Mouse (Mus musculus) hindbrain, embryonic 16.5 days (tissue): ENCODE measurements around the gene Ctdsp1. TPM values are rescaled to one million over a fixed set of nuclear protein-coding genes. Genes with fewer than 3 reads are reported as not detected.

ENCODE experiments used
- ATAC-seq: fragments of 200-750 bp; cut with Nextera tagmentation; 2 replicates; pipeline ENCODE4 v1.8.0; 2017; ENCODE audit warnings: moderate TSS enrichment, moderate library complexity
- H3K27ac ChIP-seq: fragments of 300-500 bp; sonication (generic); 2 replicates; pipeline ENCODE4 v1.5.1; 2014; ENCODE audit warnings: low read depth, mild to moderate bottlenecking, control low read depth, low read length, moderate library complexity
- H3K27me3 ChIP-seq: fragments of 300-500 bp; sonication (generic); replicated peaks from 2 replicates; pipeline ENCODE4 v1.6.1; 2014; ENCODE audit warnings: low read length; ENCODE audit not compliant: control insufficient read depth, insufficient read depth
- H3K36me3 ChIP-seq: fragments of 300-500 bp; sonication (generic); 2 replicates; pipeline ENCODE4 v1.6.1; 2014; ENCODE audit warnings: mild to moderate bottlenecking, low read length, moderate library complexity, mixed read lengths; ENCODE audit not compliant: control insufficient read depth, insufficient read depth
- H3K4me1 ChIP-seq: fragments of 300-500 bp; sonication (generic); 2 replicates; pipeline ENCODE4 v1.6.1; 2014; ENCODE audit warnings: low read depth, low read length; ENCODE audit not compliant: control insufficient read depth, insufficient read depth
- H3K4me2 ChIP-seq: fragments of 300-500 bp; sonication (generic); 2 replicates; pipeline ENCODE4 v1.6.1; 2014; ENCODE audit warnings: mild to moderate bottlenecking, low read length, control low read depth, moderate library complexity
- H3K4me3 ChIP-seq: fragments of 300-500 bp; sonication (generic); 2 replicates; pipeline ENCODE4 v1.5.1; 2014; ENCODE audit warnings: mild to moderate bottlenecking, low read length, control low read depth, moderate library complexity
- H3K9ac ChIP-seq: fragments of 300-500 bp; sonication (generic); 2 replicates; pipeline ENCODE4 v1.6.1; 2014; ENCODE audit warnings: low read depth, mild to moderate bottlenecking, control low read depth, low read length, moderate library complexity
- H3K9me3 ChIP-seq: fragments of 300-500 bp; sonication (generic); 2 replicates; pipeline ENCODE4 v1.6.1; 2014; ENCODE audit warnings: mild to moderate bottlenecking, low read length, moderate library complexity; ENCODE audit not compliant: control insufficient read depth
- WGBS: fragments of 180-500 bp; shearing (Covaris S2); extraction: QIAGEN DNeasy Blood & Tissue Kit; methylation state at CpG from one replicate; pipeline ENCODE4 v1.1.7; 2014; 5-methylcytosine and 5-hydroxymethylcytosine counted together
- polyA plus RNA-seq: library from polyadenylated mRNA; unstranded; fragments of >200 nt; fragmentation: Nextera tagmentation; extraction: Ambion mirVana; gene quantifications from 2 replicates; pipeline ENCODE4 v1.2.1, GENCODE M21; 2015

Gene Ctdsp1
- 19.0 and 20.0 TPM in 2 replicates for polyA plus RNA-seq

- Histone ChIP-seq H3K27me3 (peaks cover 6% of the 10 kb centered on the region; the same call in 1 of the 2 replicates), H3K9ac (peak within 1 kb of the TSS; percentile 85), H3K27ac (peak within 1 kb of the TSS; percentile 87), H3K4me1 (peaks cover 26% of the 10 kb centered on the region), H3K4me3 (peak within 1 kb of the TSS; percentile 95), H3K4me2 (peak within 1 kb of the TSS; percentile 96), H3K36me3 (peaks cover 7% of the 10 kb centered on the region), H3K9me3 (no peaks in the 10 kb centered on the region)
- peak; percentile 80 for ATAC-seq
- 2% methylated on average over 49 of the region's 51 CpGs for WGBS
These were observed at the start of gene Ctdsp1 for GRCm38 (mm10) chr1:74390924-74391748. TSS of gene Ctdsp1 (plus strand) at chr1:74391509.

GRCm38 (mm10) chr1:74341898-74342297, 49.4 kb upstream of the Ctdsp1 start:
- Histone ChIP-seq H3K27ac (no peak overlapping the region), H3K4me2 (no peak overlapping the region), H3K36me3 (no peaks in the 10 kb centered on the region), H3K4me1 (peaks cover 3% of the 10 kb centered on the region; the same call in 1 of the 2 replicates), H3K9ac (no peak overlapping the region), H3K4me3 (no peak overlapping the region), H3K27me3 (no peaks in the 10 kb centered on the region), H3K9me3 (no peaks in the 10 kb centered on the region)
- ATAC-seq: no peak
- 91% methylated on average over 7 of the region's 7 CpGs for WGBS

GRCm38 (mm10) chr1:74342308-74342707, 49.0 kb upstream of the Ctdsp1 start:
- H3K4me3 ChIP-seq: no peak overlapping the region
- H3K9ac ChIP-seq: no peak overlapping the region
- no peaks in the 10 kb centered on the region for H3K36me3 ChIP-seq
- H3K4me2 ChIP-seq: no peak overlapping the region
- 100% methylated on average over 1 of the region's 1 CpGs for WGBS
- H3K4me1 ChIP-seq: peaks cover 3% of the 10 kb centered on the region; the same call in 1 of the 2 replicates
- H3K27ac ChIP-seq: no peak overlapping the region
- no peaks in the 10 kb centered on the region for H3K9me3 ChIP-seq
- ATAC-seq: no peak
- no peaks in the 10 kb centered on the region for H3K27me3 ChIP-seq

- no peak overlapping the region for H3K9ac ChIP-seq
- ATAC-seq: no peak
These were observed 48.1 kb upstream of the Ctdsp1 start for GRCm38 (mm10) chr1:74343161-74343560.

GRCm38 (mm10) chr1:74344163-74344916, 47.0 kb upstream of the Ctdsp1 start:
- Histone ChIP-seq H3K27me3 (no peaks in the 10 kb centered on the region), H3K4me2 (no peak overlapping the region), H3K4me3 (no peak overlapping the region), H3K9me3 (no peaks in the 10 kb centered on the region), H3K4me1 (peaks cover 3% of the 10 kb centered on the region; the same call in 1 of the 2 replicates), H3K9ac (no peak overlapping the region), H3K36me3 (peaks cover 3% of the 10 kb centered on the region; the same call in 1 of the 2 replicates), H3K27ac (no peak overlapping the region)
- 63% methylated on average over 9 of the region's 11 CpGs for WGBS
- ATAC-seq: no peak

More at GRCm38 (mm10) chr1:74343161-74343560, 48.1 kb upstream of the Ctdsp1 start:
- peaks cover 3% of the 10 kb centered on the region; the same call in 1 of the 2 replicates for H3K4me1 ChIP-seq
- no peaks in the 10 kb centered on the region for H3K9me3 ChIP-seq
- H3K4me3 ChIP-seq: no peak overlapping the region
- 42% methylated on average over 5 of the region's 5 CpGs for WGBS
- H3K27me3 ChIP-seq: no peaks in the 10 kb centered on the region
- no peak overlapping the region for H3K4me2 ChIP-seq
- no peaks in the 10 kb centered on the region for H3K36me3 ChIP-seq
- H3K27ac ChIP-seq: no peak overlapping the region

- H3K27ac ChIP-seq: no peak overlapping the region
- no peaks in the 10 kb centered on the region for H3K27me3 ChIP-seq
- H3K9ac ChIP-seq: no peak overlapping the region
- H3K36me3 ChIP-seq: peaks cover 16% of the 10 kb centered on the region
- no peak overlapping the region for H3K4me3 ChIP-seq
- no peaks in the 10 kb centered on the region for H3K9me3 ChIP-seq
- WGBS: 95% methylated on average over 13 of the region's 13 CpGs
- no peak for ATAC-seq
- H3K4me2 ChIP-seq: no peak overlapping the region
- no peaks in the 10 kb centered on the region for H3K4me1 ChIP-seq
These were observed 40.0 kb upstream of the Ctdsp1 start for GRCm38 (mm10) chr1:74351185-74351769.

- ATAC-seq: no peak
- no peaks in the 10 kb centered on the region for H3K9me3 ChIP-seq
- H3K9ac ChIP-seq: no peak overlapping the region
- peaks cover 16% of the 10 kb centered on the region for H3K36me3 ChIP-seq
- 81% methylated on average over 5 of the region's 5 CpGs for WGBS
- H3K4me3 ChIP-seq: no peak overlapping the region
- no peak overlapping the region for H3K27ac ChIP-seq
- no peaks in the 10 kb centered on the region for H3K27me3 ChIP-seq
- H3K4me1 ChIP-seq: no peaks in the 10 kb centered on the region
- no peak overlapping the region for H3K4me2 ChIP-seq
These were observed 38.7 kb upstream of the Ctdsp1 start for GRCm38 (mm10) chr1:74352532-74353096.

- Histone ChIP-seq H3K27me3 (no peaks in the 10 kb centered on the region), H3K36me3 (peaks cover 16% of the 10 kb centered on the region), H3K4me3 (no peak overlapping the region), H3K4me1 (no peaks in the 10 kb centered on the region), H3K27ac (no peak overlapping the region), H3K9ac (no peak overlapping the region), H3K9me3 (no peaks in the 10 kb centered on the region), H3K4me2 (no peak overlapping the region)
- WGBS: 93% methylated on average over 9 of the region's 9 CpGs
- ATAC-seq: no peak
These were observed 37.7 kb upstream of the Ctdsp1 start for GRCm38 (mm10) chr1:74353453-74354229.
